8 mouse cellular contexts compared by ENCODE assay signal in the genomic region with DNA sequence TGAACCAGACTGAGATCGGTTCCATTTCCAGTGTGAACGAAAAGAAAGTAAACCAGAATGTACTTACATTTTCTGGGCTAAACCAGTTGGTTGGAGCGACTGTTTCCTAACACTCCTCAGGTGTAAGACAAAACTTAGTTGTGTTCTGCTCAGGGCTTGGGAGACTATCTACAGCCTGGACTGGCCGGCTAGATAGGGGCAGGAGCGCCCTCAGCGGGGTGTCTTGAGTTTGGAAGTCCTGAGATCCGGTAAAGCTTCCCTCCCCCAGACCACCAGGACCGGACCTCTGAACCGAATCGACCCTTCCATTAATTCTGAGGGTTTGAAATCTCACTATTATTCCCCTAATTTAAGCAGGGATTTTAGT. TPM values are rescaled to one million over a fixed set of nuclear protein-coding genes. Genes with fewer than 3 reads are reported as not detected.
DNase-seq lines count a peak whose midpoint lies in the region; ATAC-seq and TF ChIP-seq lines count a peak whose summit lies in the region.

No protein-coding gene starts in this region.

- TF ChIP-seq POLR2A in ES-Bruce4 (IDR thresholded peaks at IDR 0.05; ENCODE audit: insufficient read depth, low read length), result no peak
- TF ChIP-seq POLR2A in small intestine, adult 2 months (IDR thresholded peaks at IDR 0.05; ENCODE audit: low read depth, low read length), result no peak

- peak; percentile 68 for ATAC-seq in kidney, postnatal 0 days (replicated peaks; ENCODE audit: low FRiP score, low read depth)

- H3K27me3 ChIP-seq in ES-Bruce4 (ENCODE audit: control insufficient read depth, insufficient read depth, low read length, poor library complexity, severe bottlenecking), result no peaks in the 10 kb centered on the region
- no peaks in the 10 kb centered on the region for H3K27me3 ChIP-seq in kidney, postnatal 0 days (ENCODE audit: insufficient read depth, low read length)
- H3K27me3 ChIP-seq in small intestine, adult 2 months (ENCODE audit: control insufficient read depth, insufficient read depth, low read length), result 0 out of 2 replicates have a peak, but pooled peaks cover 6% of the 10 kb centered on the region

- peak overlapping the region; percentile 80 for H3K4me3 ChIP-seq in ES-Bruce4 (ENCODE audit: low read depth, low read length)
- peak overlapping the region; percentile 95 for H3K4me3 ChIP-seq in kidney, postnatal 0 days (replicated peaks; ENCODE audit: low read depth, low read length)
- peak overlapping the region; percentile 97 for H3K4me3 ChIP-seq in small intestine, adult 2 months (ENCODE audit: low read depth, low read length)

- no peaks in the 10 kb centered on the region for H3K4me1 ChIP-seq in ES-Bruce4 (ENCODE audit: control insufficient read depth, insufficient read depth, low read length)
- H3K4me1 ChIP-seq in kidney, postnatal 0 days (replicated peaks; ENCODE audit: insufficient read depth, low read length), result peaks cover 20% of the 10 kb centered on the region
- H3K4me1 ChIP-seq in small intestine, adult 2 months (ENCODE audit: control insufficient read depth, insufficient read depth, insufficient read length, low read length), result peaks cover 5% of the 10 kb centered on the region; the same call in 1 of the 2 replicates

- peak overlapping the region; percentile 94 for H3K9ac ChIP-seq in ES-Bruce4 (ENCODE audit: low read depth, poor library complexity, severe bottlenecking)
- H3K9ac ChIP-seq in kidney, postnatal 0 days (ENCODE audit: low read depth, low read length), result peak overlapping the region; percentile 90

- peak overlapping the region; percentile 88 for H3K27ac ChIP-seq in ES-Bruce4 (ENCODE audit: insufficient read depth, low read length)
- peak overlapping the region; percentile 94 for H3K27ac ChIP-seq in kidney, postnatal 0 days
- no peak overlapping the region for H3K27ac ChIP-seq in small intestine, adult 2 months (ENCODE audit: insufficient read depth, low read depth, low read length)

- H3K4me2 ChIP-seq in kidney, postnatal 0 days (ENCODE audit: low read length), result peak overlapping the region; percentile 89

- H3K36me3 ChIP-seq in ES-Bruce4 (ENCODE audit: control insufficient read depth, insufficient read depth, low read length, poor library complexity, severe bottlenecking), result no peaks in the 10 kb centered on the region; the same call in 1 of the 2 replicates
- H3K36me3 ChIP-seq in kidney, postnatal 0 days (ENCODE audit: insufficient read depth, low read length), result no peaks in the 10 kb centered on the region
- H3K36me3 ChIP-seq in small intestine, adult 2 months (ENCODE audit: control insufficient read depth, insufficient read depth, low read length), result no peaks in the 10 kb centered on the region

- H3K9me3 ChIP-seq in ES-Bruce4 (replicated peaks; ENCODE audit: control insufficient read depth, insufficient read depth, low read length, poor library complexity, severe bottlenecking), result no peaks in the 10 kb centered on the region; the same call in 1 of the 2 replicates
- no peaks in the 10 kb centered on the region for H3K9me3 ChIP-seq in kidney, postnatal 0 days (replicated peaks; ENCODE audit: low read length)

- whole genome bisulfite sequencing in kidney, postnatal 0 days, result 0% methylated on average over 10 of the region's 10 CpGs
- 6% methylated on average over 10 of the region's 10 CpGs for WGBS in small intestine, adult 2 months

- TF ChIP-seq CTCF in ES-Bruce4 (IDR thresholded peaks at IDR 0.05; ENCODE audit: low read depth, low read length), result no peak
- TF ChIP-seq CTCF in kidney, postnatal 0 days (IDR thresholded peaks at IDR 0.05; ENCODE audit: low read depth), result peak; percentile 45; the same call in 1 of the 2 replicates
- no peak for TF ChIP-seq CTCF in small intestine, adult 2 months (IDR thresholded peaks at IDR 0.05; ENCODE audit: extremely low read depth, insufficient read length, insufficient replicate concordance, low read depth, low read length)

- peak; percentile 58 for DNase-seq in adrenal gland, postnatal 14 days
- peak; percentile 34 for DNase-seq in heart, adult 8-10 months (ENCODE audit: low spot score)
- peak; percentile 87 for DNase-seq in kidney, postnatal 0 days (ENCODE audit: low spot score)
- DNase-seq in lung, postnatal 25 days (ENCODE audit: low spot score), result peak; percentile 49
- DNase-seq in thymus, postnatal 4 days, result no peak
- no peak for DNase-seq in frontal cortex, postnatal 10 days (ENCODE audit: low spot score in 2 of 2)

- no peak for TF ChIP-seq EP300 in ES-Bruce4 (IDR thresholded peaks at IDR 0.05; ENCODE audit: insufficient read depth, low read depth, low read length)

RNA-seq across cellular contexts. Expression of gene Rai14, which starts 0.7 kb away (rescaled TPM):
- 80.9 and 85.7 TPM in 2 replicates for polyA plus RNA-seq in ES-Bruce4 (2011; ENCODE audit: insufficient read depth, insufficient read length, low read depth, missing spikeins)
- total RNA-seq in adrenal gland, postnatal 14 days (2021), result 22.8 and 23.1 TPM in 2 replicates
- 1 to 10 TPM; 3.3 to 4.1 (median 3.6) TPM for total RNA-seq in heart, adult 8-10 months (2022)
- 38.5 and 42.4 TPM in 2 replicates for polyA plus RNA-seq in kidney, postnatal 0 days (2015; fragmentation: Nextera tagmentation; extraction: Ambion mirVana)
- polyA plus RNA-seq in small intestine, adult 2 months (2012; rRNA removed), result 0.63 and 2.1 TPM in 2 replicates

Comparison
In these comparisons a context has a peak if more than half of its experiments do, and no peak if none do; other contexts are left out.
1. DNase-seq: peak in adrenal gland, postnatal 14 days (single experiment), heart, adult 8-10 months (single experiment), kidney, postnatal 0 days (single experiment) and lung, postnatal 25 days (single experiment); none in thymus, postnatal 4 days (single experiment) and frontal cortex, postnatal 10 days (0 of 2).
2. RNA of gene Rai14, which starts 0.7 kb away (polyA plus RNA-seq): 80.9 to 85.7 TPM in ES-Bruce4 and 38.5 to 42.4 TPM in kidney, postnatal 0 days; 0.63 to 2.1 TPM in small intestine, adult 2 months; every median in the first group is over 10 times any median in the second.
3. Peak in every context shown above with its lines, with median percentiles within 50 percentile points of each other: H3K4me3 ChIP-seq.